Mouse (Mus musculus) lung, postnatal 0 days (tissue): ENCODE measurements around the gene Pde1a.

ENCODE experiments used
- CTCF ChIP-seq: IDR thresholded peaks from 2 replicates; pipeline ENCODE4 v1.5.1; 2016; ENCODE audit warnings: antibody characterized with exemption, mild to moderate bottlenecking
- EP300 ChIP-seq: IDR thresholded peaks from 2 replicates; pipeline ENCODE4 v1.6.1; 2016; ENCODE audit warnings: antibody characterized with exemption, mild to moderate bottlenecking, control low read depth

DNA sequence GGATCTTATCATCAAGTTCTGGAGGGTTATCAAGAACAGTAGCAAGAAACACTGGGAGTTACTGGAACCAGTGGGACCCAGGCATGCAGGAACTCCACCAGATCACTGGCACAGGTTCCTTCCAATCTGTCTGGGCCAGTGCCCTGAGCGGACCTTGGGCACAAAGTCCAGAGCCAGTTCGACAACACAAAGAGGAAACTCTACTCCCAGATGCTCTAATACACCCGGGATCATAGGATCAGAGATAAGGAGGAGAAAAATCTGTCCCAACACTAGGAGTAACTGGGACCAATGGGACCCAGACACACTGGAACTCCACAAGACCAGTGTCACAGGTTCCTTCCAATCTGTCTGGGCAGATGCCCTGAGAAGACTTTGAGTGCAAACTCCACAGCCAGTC, 130.1 kb downstream of the Pde1a start:
- TF ChIP-seq EP300, result no peak
- TF ChIP-seq CTCF, result no peak
